Mouse (Mus musculus): ENCODE measurements around the gene Ceacam16. TPM values are rescaled to one million over a fixed set of nuclear protein-coding genes. Genes with fewer than 3 reads are reported as not detected.

Ceacam16 gene
- total RNA-seq, 2 experiments from 2014 or later = not detected

- peak; percentile 79 for DNase-seq (ENCODE audit: low spot score)
Observed at GRCm38 (mm10) chr7:19816224-19816771, 44.8 kb downstream of the Ceacam16 start.

GRCm38 (mm10) chr7:19815296-19816223 lies 45.5 kb downstream of the Ceacam16 start:
- DNase-seq (ENCODE audit: low spot score) = no peak

- DNase-seq (ENCODE audit: low spot score) = no peak
Observed at GRCm38 (mm10) chr7:19813579-19814122, 47.4 kb downstream of the Ceacam16 start.

- DNase-seq (ENCODE audit: low spot score) = no peak
Observed at GRCm38 (mm10) chr7:19813161-19813560, 47.9 kb downstream of the Ceacam16 start.

GRCm38 (mm10) chr7:19811114-19811513 lies 50.0 kb downstream of the Ceacam16 start:
- DNase-seq (ENCODE audit: low spot score) = no peak

- DNase-seq (ENCODE audit: low spot score) = no peak
Observed at GRCm38 (mm10) chr7:19809369-19809768, 51.7 kb downstream of the Ceacam16 start.

GRCm38 (mm10) chr7:19806356-19806969 lies 54.6 kb downstream of the Ceacam16 start:
- DNase-seq (ENCODE audit: low spot score) = no peak

GRCm38 (mm10) chr7:19802995-19803394 lies 58.1 kb downstream of the Ceacam16 start:
- DNase-seq (ENCODE audit: low spot score) = peak; percentile 79

Other genes with a start within 250 kb of the Ceacam16 start
- 10 to 100 TPM in 1 of 2 experiments, 1 to 10 TPM in 1; 6.7 to 11.0 TPM for gene Relb, start 231.9 kb downstream of the Ceacam16 start, total RNA-seq (2021)
- 10 to 100 TPM; 46.8 to 47.3 TPM for gene Clptm1, start 196.3 kb downstream of the Ceacam16 start, total RNA-seq (2021)
- under 1 TPM in 1 of 2 experiments, not detected in 1; 0.74 TPM for gene Apoc2, start 183.4 kb downstream of the Ceacam16 start, total RNA-seq (2021)
- gene Gm44805, start 179.9 kb downstream of the Ceacam16 start, total RNA-seq (2021) = not detected
- gene Apoc4, start 179.8 kb downstream of the Ceacam16 start, total RNA-seq (2021) = under 1 TPM in 1 of 2 experiments, not detected in 1; 0.95 TPM
- 1 to 10 TPM in 1 of 2 experiments, under 1 TPM in 1; 0.84 to 4.3 TPM for gene Apoc1, start 168.6 kb downstream of the Ceacam16 start, total RNA-seq (2021)
- gene Apoe, start 162.1 kb downstream of the Ceacam16 start, total RNA-seq (2021) = 10 to 100 TPM; 59.5 to 87.1 TPM
- 10 to 100 TPM; 40.8 to 44.0 TPM for gene Tomm40, start 145.9 kb downstream of the Ceacam16 start, total RNA-seq (2021)
- gene Nectin2, start 110.8 kb downstream of the Ceacam16 start, total RNA-seq (2021) = 1 to 10 TPM in 1 of 2 experiments, under 1 TPM in 1; 0.64 to 2.0 TPM
- 10 to 100 TPM; 17.4 to 28.5 TPM for gene Bcam, start 90.3 kb downstream of the Ceacam16 start, total RNA-seq (2021)
- gene Cblc, start 64.5 kb downstream of the Ceacam16 start, total RNA-seq (2021) = not detected
- 1 to 10 TPM; 1.0 to 2.0 TPM for gene Bcl3, start 38.5 kb downstream of the Ceacam16 start, total RNA-seq (2021)
- not detected for gene Gm19345, start 9.3 kb downstream of the Ceacam16 start, total RNA-seq (2021)
- gene Ceacam19, start 26.7 kb upstream of the Ceacam16 start, total RNA-seq (2021) = not detected
- 1 to 10 TPM; 4.3 to 7.6 TPM for gene Pvr, start 59.9 kb upstream of the Ceacam16 start, total RNA-seq (2021)
- gene Igsf23, start 89.5 kb upstream of the Ceacam16 start, total RNA-seq (2021) = not detected
- gene Ceacam20, start 104.1 kb upstream of the Ceacam16 start, total RNA-seq (2021) = not detected
- not detected for gene Nlrp9b, start 130.2 kb upstream of the Ceacam16 start, total RNA-seq (2021)
- gene Vmn1r91, start 238.4 kb upstream of the Ceacam16 start, total RNA-seq (2021) = not detected